Mouse (Mus musculus): ENCODE measurements around the gene Ptger4. TPM values are rescaled to one million over a fixed set of nuclear protein-coding genes. Genes with fewer than 3 reads are reported as not detected.
"Not testable (repeated sequence)": the region's sequence is repeated elsewhere in the genome, so short reads cannot be mapped to it uniquely, and the experiment has no call there.

Gene Ptger4
- polyA plus RNA-seq, 1 experiment from 2014 or later: 3.3 TPM

DNA sequence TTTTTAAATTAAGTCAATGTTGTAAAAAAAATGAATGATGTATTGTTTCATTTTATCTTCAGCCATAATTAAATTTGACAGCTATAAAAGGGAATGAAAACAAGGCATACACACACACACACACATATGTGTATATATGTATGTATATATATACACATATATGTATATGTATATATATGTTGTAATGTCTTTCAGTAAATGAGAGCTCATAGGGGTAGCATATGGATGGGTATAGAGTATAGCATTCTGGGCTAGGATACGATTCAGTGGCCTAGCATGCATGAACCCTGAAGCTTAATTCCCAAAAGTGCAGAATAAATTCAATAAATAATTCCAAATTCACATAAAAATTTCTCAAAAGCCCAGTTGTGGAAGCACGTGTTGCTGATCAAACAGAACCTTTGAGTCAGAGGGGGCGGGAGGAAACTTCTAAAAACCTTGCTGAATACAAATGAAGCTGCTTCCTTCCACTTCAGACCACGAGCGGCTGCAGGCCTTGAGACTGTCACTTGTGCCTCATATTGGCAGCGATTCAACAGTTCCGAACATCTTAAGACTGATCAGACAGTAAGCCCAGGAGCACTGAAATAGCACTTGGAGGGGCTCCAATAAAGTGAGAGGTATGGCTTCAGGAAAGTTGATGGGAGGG lies 6.9 kb downstream of the Ptger4 start:
- ATAC-seq (ENCODE audit: insufficient number of reproducible peaks, insufficient read depth, low FRiP score, low read depth): no peak
- H3K9ac ChIP-seq (ENCODE audit: low read length): no peak overlapping the region
- H3K4me3 ChIP-seq (ENCODE audit: control insufficient read depth in 1 of 2, insufficient read depth in 1 of 2, low read depth in 1 of 2, low read length in 2 of 2): no peak overlapping the region
- H3K36me3 ChIP-seq (ENCODE audit: control insufficient read depth, insufficient read depth, low read length): no peaks in the 10 kb centered on the region
- 53% methylated on average over 7 of the region's 7 CpGs for WGBS
- peaks cover 12% of the 10 kb centered on the region; the same call in 1 of the 2 replicates for H3K27me3 ChIP-seq (ENCODE audit: control insufficient read depth, insufficient read depth, low read length)
- H3K4me1 ChIP-seq (ENCODE audit: control insufficient read depth in 2 of 2, insufficient read depth in 2 of 2, low read length in 2 of 2): 0 out of 4 replicates have a peak, but pooled peaks cover 2 to 5% of the 10 kb centered on the region in 2 experiments
- no peak overlapping the region for H3K27ac ChIP-seq (replicated peaks in 1 of 2; ENCODE audit: control insufficient read depth in 1 of 2, insufficient read depth in 1 of 2, low read depth in 2 of 2, low read length in 2 of 2)
- H3K9me3 ChIP-seq (ENCODE audit: control insufficient read depth, low read length): no peaks in the 10 kb centered on the region
- H3K4me2 ChIP-seq (ENCODE audit: low read length): no peak overlapping the region

DNA sequence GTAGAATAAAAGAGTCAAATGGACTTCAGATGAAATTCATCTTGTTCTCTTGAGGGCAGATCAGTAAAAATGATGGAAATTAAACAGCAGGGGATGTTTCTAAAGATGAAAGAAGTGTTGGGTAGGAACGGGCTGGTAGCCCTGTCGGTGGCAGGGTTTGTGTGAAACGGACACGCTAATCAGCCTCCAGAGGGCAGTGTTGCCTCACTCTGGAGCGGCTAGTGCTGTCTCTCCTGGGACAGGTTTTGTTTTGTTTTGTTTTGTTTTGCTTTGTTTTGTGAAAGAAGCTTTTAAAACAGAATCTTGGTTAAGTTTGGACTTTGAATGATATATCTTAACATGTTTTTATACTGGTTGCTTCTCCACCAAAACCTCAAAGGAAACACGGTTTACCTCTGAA lies 7.4 kb downstream of the Ptger4 start:
- WGBS: 16% methylated on average over 6 of the region's 6 CpGs
- Histone ChIP-seq H3K9ac (ENCODE audit: low read length) (no peak overlapping the region), H3K4me3 (ENCODE audit: control insufficient read depth in 1 of 2, insufficient read depth in 1 of 2, low read depth in 1 of 2, low read length in 2 of 2) (no peak overlapping the region), H3K9me3 (ENCODE audit: control insufficient read depth, low read length) (no peaks in the 10 kb centered on the region), H3K36me3 (ENCODE audit: control insufficient read depth, insufficient read depth, low read length) (no peaks in the 10 kb centered on the region), H3K27me3 (ENCODE audit: control insufficient read depth, insufficient read depth, low read length) (peaks cover 7% of the 10 kb centered on the region; the same call in 1 of the 2 replicates), H3K4me2 (ENCODE audit: low read length) (no peak overlapping the region), H3K4me1 (ENCODE audit: control insufficient read depth in 2 of 2, insufficient read depth in 2 of 2, low read length in 2 of 2) (0 out of 4 replicates have a peak, but pooled peaks cover 0 to 2% of the 10 kb centered on the region in 2 experiments), H3K27ac (replicated peaks in 1 of 2; ENCODE audit: control insufficient read depth in 1 of 2, insufficient read depth in 1 of 2, low read depth in 2 of 2, low read length in 2 of 2) (no peak overlapping the region)
- ATAC-seq (ENCODE audit: insufficient number of reproducible peaks, insufficient read depth, low FRiP score, low read depth): no peak; the same call in 1 of the 2 replicates

DNA sequence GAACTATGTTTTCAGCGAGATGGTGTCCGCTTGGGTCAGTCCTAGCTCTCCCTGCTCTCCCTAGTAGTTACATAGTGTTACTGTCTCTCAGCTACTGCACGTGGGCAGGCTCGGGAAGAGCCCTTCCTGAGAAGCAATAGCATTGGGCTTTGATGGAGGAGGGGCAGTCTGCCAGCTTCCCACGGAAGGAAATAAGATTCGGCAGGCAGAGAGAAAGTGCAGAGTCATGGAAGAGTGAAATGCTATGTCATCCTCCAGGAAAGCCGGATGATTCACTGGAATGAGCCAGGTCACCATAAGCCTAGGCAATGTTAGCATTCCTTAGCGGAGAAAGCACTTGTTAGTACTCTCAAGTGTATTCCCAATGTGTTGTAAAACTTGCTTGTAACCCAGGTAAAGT lies 8.5 kb downstream of the Ptger4 start:
- Histone ChIP-seq H3K4me1 (ENCODE audit: control insufficient read depth in 2 of 2, insufficient read depth in 2 of 2, low read length in 2 of 2) (0 out of 4 replicates have a peak, but pooled peaks cover 0 to 2% of the 10 kb centered on the region in 2 experiments), H3K4me2 (ENCODE audit: low read length) (peak overlapping the region; percentile 29), H3K36me3 (ENCODE audit: control insufficient read depth, insufficient read depth, low read length) (no peaks in the 10 kb centered on the region), H3K27me3 (ENCODE audit: control insufficient read depth, insufficient read depth, low read length) (no peaks in the 10 kb centered on the region), H3K4me3 (ENCODE audit: control insufficient read depth in 1 of 2, insufficient read depth in 1 of 2, low read depth in 1 of 2, low read length in 2 of 2) (no peak overlapping the region), H3K9me3 (ENCODE audit: control insufficient read depth, low read length) (no peaks in the 10 kb centered on the region), H3K27ac (replicated peaks in 1 of 2; ENCODE audit: control insufficient read depth in 1 of 2, insufficient read depth in 1 of 2, low read depth in 2 of 2, low read length in 2 of 2) (no peak overlapping the region), H3K9ac (ENCODE audit: low read length) (no peak overlapping the region)
- ATAC-seq (ENCODE audit: insufficient number of reproducible peaks, insufficient read depth, low FRiP score, low read depth): no peak
- 24% methylated on average over 8 of the region's 8 CpGs for WGBS

DNA sequence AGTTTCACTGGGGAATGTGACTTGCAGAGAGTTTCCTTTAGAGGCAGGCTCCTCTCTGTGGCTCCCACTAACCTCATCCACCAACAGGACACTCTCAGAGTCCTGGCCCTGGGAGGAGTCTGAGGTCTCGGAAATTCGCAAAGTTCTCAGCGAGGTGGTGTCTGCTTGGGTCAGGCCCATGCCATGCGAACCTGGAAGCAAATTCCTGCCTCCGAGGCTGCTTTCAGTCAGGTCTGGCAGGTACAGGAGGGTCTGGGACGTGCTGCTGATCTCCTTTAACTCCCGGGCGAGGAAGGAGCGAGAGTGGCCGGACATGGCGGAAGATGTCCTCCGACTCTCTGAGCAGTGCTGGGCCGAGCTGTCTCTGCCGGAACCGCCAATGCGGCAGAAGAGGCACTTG lies 9.3 kb downstream of the Ptger4 start:
- H3K27ac ChIP-seq (replicated peaks in 1 of 2; ENCODE audit: control insufficient read depth in 1 of 2, insufficient read depth in 1 of 2, low read depth in 2 of 2, low read length in 2 of 2): no peak overlapping the region
- 0 out of 4 replicates have a peak, but pooled peaks cover 0 to 2% of the 10 kb centered on the region in 2 experiments for H3K4me1 ChIP-seq (ENCODE audit: control insufficient read depth in 2 of 2, insufficient read depth in 2 of 2, low read length in 2 of 2)
- no peak for ATAC-seq (ENCODE audit: insufficient number of reproducible peaks, insufficient read depth, low FRiP score, low read depth)
- no peaks in the 10 kb centered on the region for H3K36me3 ChIP-seq (ENCODE audit: control insufficient read depth, insufficient read depth, low read length)
- 81% methylated on average over 16 of the region's 16 CpGs for WGBS
- H3K27me3 ChIP-seq (ENCODE audit: control insufficient read depth, insufficient read depth, low read length): no peaks in the 10 kb centered on the region
- H3K4me3 ChIP-seq (ENCODE audit: control insufficient read depth in 1 of 2, insufficient read depth in 1 of 2, low read depth in 1 of 2, low read length in 2 of 2): no peak overlapping the region
- no peaks in the 10 kb centered on the region for H3K9me3 ChIP-seq (ENCODE audit: control insufficient read depth, low read length)
- H3K9ac ChIP-seq (ENCODE audit: low read length): no peak overlapping the region
- H3K4me2 ChIP-seq (ENCODE audit: low read length): no peak overlapping the region

DNA sequence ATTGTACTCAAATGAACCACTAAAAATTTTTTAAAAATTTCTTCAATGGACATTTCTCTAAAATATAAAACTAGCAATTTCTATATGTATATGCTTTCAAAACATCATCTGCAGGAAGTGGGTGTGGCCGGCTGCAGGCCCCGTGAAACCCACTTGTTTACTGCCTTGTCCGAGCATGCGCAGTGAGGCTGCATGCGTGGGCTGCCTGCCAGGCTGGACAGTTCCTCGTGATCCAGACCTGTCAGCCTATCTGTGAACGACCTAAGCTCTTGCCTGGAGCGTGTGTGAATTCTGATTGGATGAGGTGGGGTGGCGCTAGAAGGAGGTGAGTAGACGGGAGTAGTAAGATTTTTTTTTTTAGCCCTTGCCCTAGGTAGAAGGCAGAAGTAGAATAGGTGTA lies 13.2 kb downstream of the Ptger4 start:
- H3K27ac ChIP-seq (replicated peaks in 1 of 2; ENCODE audit: control insufficient read depth in 1 of 2, insufficient read depth in 1 of 2, low read depth in 2 of 2, low read length in 2 of 2); H3K9me3 ChIP-seq (ENCODE audit: control insufficient read depth, low read length); H3K4me2 ChIP-seq (ENCODE audit: low read length); H3K27me3 ChIP-seq (ENCODE audit: control insufficient read depth, insufficient read depth, low read length); H3K9ac ChIP-seq (ENCODE audit: low read length); H3K4me1 ChIP-seq (ENCODE audit: control insufficient read depth in 2 of 2, insufficient read depth in 2 of 2, low read length in 2 of 2); H3K36me3 ChIP-seq (ENCODE audit: control insufficient read depth, insufficient read depth, low read length); ATAC-seq (ENCODE audit: insufficient number of reproducible peaks, insufficient read depth, low FRiP score, low read depth); H3K4me3 ChIP-seq (ENCODE audit: control insufficient read depth in 1 of 2, insufficient read depth in 1 of 2, low read depth in 1 of 2, low read length in 2 of 2): not testable (repeated sequence)
- WGBS: 73% methylated on average over 10 of the region's 10 CpGs

DNA sequence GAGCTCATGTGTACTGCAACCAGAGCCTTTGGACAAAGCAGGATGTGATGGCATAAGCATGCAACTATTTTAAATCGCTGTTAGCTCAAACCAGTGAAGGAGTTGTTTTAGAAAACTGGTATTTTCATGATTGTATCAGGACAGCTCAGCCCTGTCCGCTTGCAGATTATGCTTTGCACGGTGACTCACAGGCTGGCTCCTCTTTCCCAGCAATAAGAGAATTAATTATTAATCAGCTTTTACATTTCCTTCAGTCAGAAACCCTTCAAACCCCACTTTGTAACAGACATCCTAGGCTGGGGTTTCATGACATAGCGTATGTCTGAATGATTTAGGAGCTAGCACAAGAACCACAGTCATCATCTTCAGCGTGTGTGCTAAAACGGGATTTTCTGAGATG lies 23.5 kb downstream of the Ptger4 start:
- H3K36me3 ChIP-seq (ENCODE audit: control insufficient read depth, insufficient read depth, low read length): peaks cover 24% of the 10 kb centered on the region; the same call in 1 of the 2 replicates
- WGBS: 88% methylated on average over 6 of the region's 6 CpGs
- H3K27me3 ChIP-seq (ENCODE audit: control insufficient read depth, insufficient read depth, low read length): no peaks in the 10 kb centered on the region
- H3K9ac ChIP-seq (ENCODE audit: low read length): no peak overlapping the region
- H3K4me1 ChIP-seq (ENCODE audit: control insufficient read depth in 2 of 2, insufficient read depth in 2 of 2, low read length in 2 of 2): no peaks in the 10 kb centered on the region
- H3K27ac ChIP-seq (replicated peaks in 1 of 2; ENCODE audit: control insufficient read depth in 1 of 2, insufficient read depth in 1 of 2, low read depth in 2 of 2, low read length in 2 of 2): no peak overlapping the region
- H3K4me2 ChIP-seq (ENCODE audit: low read length): no peak overlapping the region
- no peak overlapping the region for H3K4me3 ChIP-seq (ENCODE audit: control insufficient read depth in 1 of 2, insufficient read depth in 1 of 2, low read depth in 1 of 2, low read length in 2 of 2)
- ATAC-seq (ENCODE audit: insufficient number of reproducible peaks, insufficient read depth, low FRiP score, low read depth): no peak
- H3K9me3 ChIP-seq (ENCODE audit: control insufficient read depth, low read length): no peaks in the 10 kb centered on the region

DNA sequence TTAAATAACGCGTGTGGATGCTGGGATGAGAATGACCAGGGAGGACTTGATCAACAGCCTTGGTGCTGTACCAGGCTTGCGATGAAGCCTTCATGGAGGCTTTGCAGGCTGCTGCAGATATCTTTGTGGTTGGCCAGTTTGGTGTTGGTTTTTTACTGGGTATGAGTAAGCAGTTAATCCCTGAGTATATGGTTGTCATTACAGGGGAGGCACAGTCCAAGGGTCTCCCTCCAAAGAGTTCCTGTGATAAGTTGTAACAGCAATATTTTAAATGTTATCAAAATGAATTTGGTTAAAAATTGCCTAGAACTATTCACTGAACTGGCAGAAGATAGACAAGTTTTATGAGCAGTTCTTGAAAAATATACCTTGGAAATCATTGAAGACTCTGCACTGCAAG lies 34.9 kb downstream of the Ptger4 start:
- no peaks in the 10 kb centered on the region for H3K9me3 ChIP-seq (ENCODE audit: control insufficient read depth, low read length)
- no peak overlapping the region for H3K4me2 ChIP-seq (ENCODE audit: low read length)
- H3K9ac ChIP-seq (ENCODE audit: low read length): no peak overlapping the region
- H3K27ac ChIP-seq (replicated peaks in 1 of 2; ENCODE audit: control insufficient read depth in 1 of 2, insufficient read depth in 1 of 2, low read depth in 2 of 2, low read length in 2 of 2): no peak overlapping the region
- no peak for ATAC-seq (ENCODE audit: insufficient number of reproducible peaks, insufficient read depth, low FRiP score, low read depth)
- no peak overlapping the region for H3K4me3 ChIP-seq (ENCODE audit: control insufficient read depth in 1 of 2, insufficient read depth in 1 of 2, low read depth in 1 of 2, low read length in 2 of 2)
- 94% methylated on average over 3 of the region's 3 CpGs for WGBS
- H3K36me3 ChIP-seq (ENCODE audit: control insufficient read depth, insufficient read depth, low read length): peaks cover 22% of the 10 kb centered on the region
- no peaks in the 10 kb centered on the region for H3K27me3 ChIP-seq (ENCODE audit: control insufficient read depth, insufficient read depth, low read length)
- peaks cover 3 to 9% of the 10 kb centered on the region in 2 experiments for H3K4me1 ChIP-seq (ENCODE audit: control insufficient read depth in 2 of 2, insufficient read depth in 2 of 2, low read length in 2 of 2)

DNA sequence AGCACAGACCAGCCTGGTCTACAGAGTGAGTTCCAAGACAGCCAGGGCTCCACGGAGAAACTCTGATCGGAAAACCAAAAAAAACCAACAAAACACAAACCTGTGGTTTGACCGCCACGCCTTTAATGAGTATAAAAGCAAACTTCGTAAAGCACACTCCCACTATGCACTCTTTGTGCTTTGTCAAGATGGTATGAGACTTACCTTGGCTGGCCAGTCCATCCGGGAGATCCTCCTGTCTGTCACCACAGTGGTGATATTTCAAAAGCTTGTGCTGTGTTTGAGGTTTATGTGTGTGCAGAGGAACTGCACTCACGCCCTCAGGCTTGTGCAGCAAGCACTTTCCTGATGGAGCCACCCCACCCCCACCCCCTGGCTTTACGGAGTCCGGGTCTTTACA lies 38.8 kb downstream of the Ptger4 start:
- Histone ChIP-seq H3K9me3 (ENCODE audit: control insufficient read depth, low read length) (no peaks in the 10 kb centered on the region), H3K4me3 (ENCODE audit: control insufficient read depth in 1 of 2, insufficient read depth in 1 of 2, low read depth in 1 of 2, low read length in 2 of 2) (no peak overlapping the region), H3K4me1 (ENCODE audit: control insufficient read depth in 2 of 2, insufficient read depth in 2 of 2, low read length in 2 of 2) (no peaks in the 10 kb centered on the region), H3K36me3 (ENCODE audit: control insufficient read depth, insufficient read depth, low read length) (peaks cover 7% of the 10 kb centered on the region; the same call in 1 of the 2 replicates), H3K27me3 (ENCODE audit: control insufficient read depth, insufficient read depth, low read length) (no peaks in the 10 kb centered on the region), H3K9ac (ENCODE audit: low read length) (no peak overlapping the region), H3K4me2 (ENCODE audit: low read length) (no peak overlapping the region), H3K27ac (replicated peaks in 1 of 2; ENCODE audit: control insufficient read depth in 1 of 2, insufficient read depth in 1 of 2, low read depth in 2 of 2, low read length in 2 of 2) (no peak overlapping the region)
- no peak for ATAC-seq (ENCODE audit: insufficient number of reproducible peaks, insufficient read depth, low FRiP score, low read depth)
- WGBS: 89% methylated on average over 9 of the region's 9 CpGs
